Mouse (Mus musculus): ENCODE measurements around the gene Gm43552. TPM values are rescaled to one million over a fixed set of nuclear protein-coding genes. Genes with fewer than 3 reads are reported as not detected.

Gene Gm43552
- polyA plus RNA-seq, 1 experiment from 2014 or later, result not detected

DNA sequence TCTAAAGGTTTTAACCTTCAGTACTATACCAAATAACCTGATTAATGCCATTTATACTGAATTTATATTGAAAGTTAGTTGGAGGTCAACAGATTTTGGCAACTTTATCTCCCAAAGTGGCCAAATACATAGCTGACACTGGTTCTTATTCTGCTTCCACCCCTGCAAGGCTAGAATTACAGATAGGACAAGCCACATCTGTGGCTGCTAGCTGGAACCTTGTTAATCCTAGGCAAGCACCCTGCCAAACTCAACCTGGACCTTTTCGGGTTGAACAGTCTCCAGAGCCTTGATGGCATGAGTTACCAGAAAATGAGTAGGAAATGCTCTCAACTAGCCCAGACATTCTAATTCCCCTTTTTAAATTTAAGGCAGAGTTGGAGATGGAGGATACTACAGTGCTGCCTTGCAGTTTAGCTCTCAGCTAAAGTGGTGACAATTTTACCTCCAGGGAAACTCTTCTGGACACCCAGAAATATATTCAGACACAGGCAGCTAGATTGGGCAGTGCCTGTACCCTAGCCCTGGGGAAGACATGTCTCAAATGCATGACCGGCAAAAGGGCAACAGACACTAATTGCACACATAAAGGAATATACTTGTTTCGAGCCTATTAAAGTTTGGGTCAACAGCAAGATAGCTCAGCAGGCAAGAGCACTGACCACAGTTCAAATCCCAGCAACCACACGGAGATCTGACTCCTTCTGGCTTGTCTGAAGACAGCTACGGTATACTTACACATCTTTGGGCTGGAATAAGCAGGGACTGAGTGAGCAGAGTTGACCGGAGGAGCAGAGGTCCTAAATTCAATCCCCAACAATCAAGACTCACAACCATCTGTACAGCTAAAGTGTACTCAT, 105.4 kb downstream of the Gm43552 start:
- 77% methylated on average over 6 of the region's 6 CpGs for WGBS
- no peak overlapping the region for H3K27ac ChIP-seq (ENCODE audit: low read length)
- H3K4me3 ChIP-seq (ENCODE audit: low read depth, low read length), result no peak overlapping the region
- ATAC-seq (no peak), DNase-seq (ENCODE audit: low spot score) (no peak)
- H3K9me3 ChIP-seq (ENCODE audit: low read length), result no peaks in the 10 kb centered on the region
- peaks cover 12% of the 10 kb centered on the region; the same call in 1 of the 2 replicates for H3K36me3 ChIP-seq (ENCODE audit: insufficient read depth, low read length)
- no peak overlapping the region for H3K9ac ChIP-seq (replicated peaks; ENCODE audit: low read depth)
- no peaks in the 10 kb centered on the region for H3K27me3 ChIP-seq (replicated peaks; ENCODE audit: insufficient read depth, low read length)
- no peak for TF ChIP-seq EP300 (IDR thresholded peaks at IDR 0.05)
- TF ChIP-seq CTCF (IDR thresholded peaks at IDR 0.05), result no peak
- no peak overlapping the region for H3K4me2 ChIP-seq (replicated peaks; ENCODE audit: low read depth, low read length)
- peaks cover 6% of the 10 kb centered on the region; the same call in 1 of the 2 replicates for H3K4me1 ChIP-seq (ENCODE audit: insufficient read depth, low read depth, low read length)

DNA sequence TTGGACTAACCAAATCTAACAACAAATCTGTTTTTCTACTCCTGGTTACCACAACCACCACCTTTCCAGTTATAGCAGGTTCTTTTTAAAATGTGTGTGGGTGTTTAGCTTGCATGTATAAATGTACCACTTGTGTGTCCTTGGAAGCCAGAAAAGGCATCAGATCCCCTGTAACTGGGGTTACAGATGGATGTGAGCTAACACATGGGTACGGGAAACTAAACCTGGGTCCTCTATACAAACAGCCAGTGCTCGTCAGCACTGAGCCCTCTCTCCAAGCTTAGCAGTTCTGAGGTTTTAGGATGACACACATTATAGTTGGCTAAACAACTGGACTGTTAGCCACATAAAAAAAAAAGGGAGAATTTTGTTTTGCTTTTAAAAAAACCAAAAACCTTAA, 106.9 kb downstream of the Gm43552 start:
- TF ChIP-seq EP300 (IDR thresholded peaks at IDR 0.05), result no peak
- no peak for TF ChIP-seq CTCF (IDR thresholded peaks at IDR 0.05)
- peaks cover 6% of the 10 kb centered on the region; the same call in 1 of the 2 replicates for H3K4me1 ChIP-seq (ENCODE audit: insufficient read depth, low read depth, low read length)
- DNase-seq (ENCODE audit: low spot score) (no peak), ATAC-seq (no peak)
- H3K36me3 ChIP-seq (ENCODE audit: insufficient read depth, low read length), result peaks cover 12% of the 10 kb centered on the region; the same call in 1 of the 2 replicates
- H3K9ac ChIP-seq (replicated peaks; ENCODE audit: low read depth), result no peak overlapping the region
- H3K4me3 ChIP-seq (ENCODE audit: low read depth, low read length), result no peak overlapping the region
- no peak overlapping the region for H3K4me2 ChIP-seq (replicated peaks; ENCODE audit: low read depth, low read length)
- no peaks in the 10 kb centered on the region for H3K27me3 ChIP-seq (replicated peaks; ENCODE audit: insufficient read depth, low read length)
- H3K27ac ChIP-seq (ENCODE audit: low read length), result no peak overlapping the region
- 65% methylated on average over 2 of the region's 2 CpGs for WGBS
- H3K9me3 ChIP-seq (ENCODE audit: low read length), result no peaks in the 10 kb centered on the region

Other genes starting within 250 kb of the Gm43552 start
- 34.8 and 37.7 TPM in 2 replicates for gene Rfc1, start 157.2 kb downstream of the Gm43552 start, polyA plus RNA-seq (2015; fragmentation: Nextera tagmentation; extraction: Ambion mirVana)
- 0.04 TPM in 1 of 2 replicates, not detected in the other for gene Klb, start 144.5 kb downstream of the Gm43552 start, polyA plus RNA-seq (2015; fragmentation: Nextera tagmentation; extraction: Ambion mirVana)
- gene Rpl9, start 101.4 kb downstream of the Gm43552 start, polyA plus RNA-seq (2015; fragmentation: Nextera tagmentation; extraction: Ambion mirVana), result 798 and 851 TPM in 2 replicates
- 38.6 and 42.8 TPM in 2 replicates for gene Lias, start 101.3 kb downstream of the Gm43552 start, polyA plus RNA-seq (2015; fragmentation: Nextera tagmentation; extraction: Ambion mirVana)
- gene Ugdh, start 56.9 kb downstream of the Gm43552 start, polyA plus RNA-seq (2015; fragmentation: Nextera tagmentation; extraction: Ambion mirVana), result 71.9 and 77.3 TPM in 2 replicates
- 249 and 251 TPM in 2 replicates for gene Smim14, start 44.4 kb upstream of the Gm43552 start, polyA plus RNA-seq (2015; fragmentation: Nextera tagmentation; extraction: Ambion mirVana)
- gene Ube2k, start 44.4 kb upstream of the Gm43552 start, polyA plus RNA-seq (2015; fragmentation: Nextera tagmentation; extraction: Ambion mirVana), result 99.8 and 102 TPM in 2 replicates
- gene Pds5a, start 205.4 kb upstream of the Gm43552 start, polyA plus RNA-seq (2015; fragmentation: Nextera tagmentation; extraction: Ambion mirVana), result 19.8 and 24.7 TPM in 2 replicates